Mouse (Mus musculus): ENCODE measurements around the gene Samd4. TPM values are rescaled to one million over a fixed set of nuclear protein-coding genes. Genes with fewer than 3 reads are reported as not detected.
"Not testable (repeated sequence)": the region's sequence is repeated elsewhere in the genome, so short reads cannot be mapped to it uniquely, and the experiment has no call there.

Samd4 gene
- total RNA-seq, 2 experiments from 2014 or later: 23.1 to 25.9 TPM

GRCm38 (mm10) chr14:47086123-47086522 lies 203.5 kb downstream of the Samd4 start:
- intact Hi-C loops (cut with DNase I): loop anchor here (1.0 to 5.0 kb wide), 2 partner anchors 171 to 204 kb away; partner anchors contain the start of gene Samd4
- DNase-seq (ENCODE audit: low spot score in 2 of 2): no peak

- intact Hi-C loops (cut with DNase I): loop anchor here (1.0 to 5.0 kb wide), 2 partner anchors 171 to 204 kb away; partner anchors contain the start of gene Samd4
- peak; percentile 66 to 74 for DNase-seq (ENCODE audit: low spot score in 2 of 2)
Observed at GRCm38 (mm10) chr14:47086743-47087142, 204.1 kb downstream of the Samd4 start.

DNA sequence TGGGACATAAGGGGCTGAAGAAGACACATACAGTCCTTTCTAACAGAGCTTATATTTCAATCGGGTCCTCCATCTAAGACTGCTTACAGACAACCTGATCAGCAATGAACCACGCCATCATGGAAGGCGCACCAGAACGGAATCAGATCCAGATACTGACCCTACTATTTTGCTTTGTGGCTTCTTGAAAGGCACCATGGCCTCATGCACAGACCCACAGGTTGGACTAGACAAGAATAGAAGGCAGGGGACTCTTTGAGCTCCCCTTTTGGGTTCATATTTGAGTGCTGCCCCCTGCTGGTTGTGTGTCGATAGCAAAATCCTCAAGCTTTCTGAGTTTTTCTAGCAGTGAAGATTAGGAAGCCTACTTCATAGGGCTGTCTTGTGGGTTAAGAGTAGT lies 204.5 kb downstream of the Samd4 start:
- intact Hi-C loops (cut with DNase I): loop anchor here (5.0 kb wide), 1 partner anchor 170 kb away; no protein-coding TSS in a partner anchor
- DNase-seq (ENCODE audit: low spot score in 2 of 2): peak; percentile 66 to 78

DNA sequence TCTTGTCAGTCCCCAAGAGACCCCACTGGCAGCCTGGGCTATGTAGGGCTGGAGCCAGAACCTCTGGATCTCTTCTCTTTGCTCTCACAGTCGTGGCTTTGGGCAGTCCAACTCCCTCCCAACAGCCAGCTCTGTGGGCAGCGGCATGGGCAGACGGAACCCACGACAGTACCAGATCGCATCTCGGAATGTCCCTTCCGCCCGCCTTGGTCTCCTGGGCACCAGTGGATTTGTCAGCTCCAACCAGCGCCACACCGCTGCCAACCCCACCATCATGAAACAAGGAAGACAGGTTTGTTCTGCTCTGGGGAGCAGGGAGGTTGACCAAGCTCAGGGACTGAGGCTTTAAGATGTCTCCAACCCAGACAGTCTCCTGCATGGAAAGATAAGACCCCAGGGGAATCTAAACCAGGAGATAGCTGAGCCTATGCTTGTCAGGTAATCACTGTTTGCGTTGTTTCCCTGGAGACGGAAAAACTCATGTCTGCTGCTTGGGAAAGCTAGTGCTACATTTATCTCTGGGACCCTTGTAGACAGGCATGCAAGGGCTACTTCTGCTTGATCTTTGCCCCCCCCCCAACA lies 205.1 kb downstream of the Samd4 start:
- intact Hi-C loops (cut with DNase I): loop anchor here (5.0 kb wide), 1 partner anchor 170 kb away; no protein-coding TSS in a partner anchor
- no peak for DNase-seq (ENCODE audit: low spot score in 2 of 2)

GRCm38 (mm10) chr14:47088339-47088738 lies 205.7 kb downstream of the Samd4 start:
- intact Hi-C loops (cut with DNase I): loop anchor here (5.0 kb wide), 1 partner anchor 169 kb away; no protein-coding TSS in a partner anchor

DNA sequence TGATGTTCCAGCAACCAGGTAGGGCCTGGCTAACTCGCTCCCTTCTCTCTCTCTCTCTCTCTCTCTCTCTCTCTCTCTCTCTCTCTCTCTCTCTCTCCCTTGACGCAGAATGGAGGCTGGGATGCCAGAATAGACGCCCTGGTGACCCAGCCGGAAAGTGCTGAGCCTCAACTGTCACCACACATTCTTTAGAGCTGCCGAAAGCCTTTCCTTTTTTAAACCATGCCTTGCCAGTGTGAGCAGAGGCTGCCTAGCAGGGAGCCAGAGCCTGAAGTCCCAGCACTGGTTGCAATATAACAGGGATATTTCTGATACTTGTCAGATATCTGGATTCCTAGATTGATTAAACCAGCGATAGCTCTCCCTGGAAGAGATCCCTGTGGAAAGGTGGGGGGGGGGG lies 206.5 kb downstream of the Samd4 start:
- intact Hi-C loops (cut with DNase I): loop anchor here (5.0 kb wide), 1 partner anchor 168 kb away; no protein-coding TSS in a partner anchor

More at GRCm38 (mm10) chr14:47088339-47088738, 205.7 kb downstream of the Samd4 start:
- no peak for DNase-seq (ENCODE audit: low spot score in 2 of 2)

DNA sequence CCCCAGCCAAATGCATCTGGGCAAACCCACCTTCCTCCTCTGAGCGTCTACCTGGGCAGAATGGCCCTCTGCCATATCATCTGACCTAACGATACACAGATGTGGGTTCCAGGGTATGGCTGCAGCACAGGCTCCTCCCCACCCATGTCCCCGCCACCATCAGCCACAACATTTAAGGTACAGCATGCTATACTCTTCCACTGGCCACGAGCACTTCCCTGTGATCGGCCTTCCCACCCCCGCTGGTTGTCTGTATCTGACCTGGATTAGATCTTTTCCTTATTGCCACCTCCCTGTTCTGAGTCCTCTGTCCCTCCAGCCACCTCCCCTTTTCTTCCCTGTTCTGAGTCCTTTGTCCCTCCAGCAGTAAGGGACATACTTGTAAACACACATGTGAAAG lies 209.3 kb downstream of the Samd4 start:
- intact Hi-C loops (cut with DNase I): no loop called here

More for the DNA sequence above, 206.5 kb downstream of the Samd4 start:
- no peak for DNase-seq (ENCODE audit: low spot score in 2 of 2)

DNA sequence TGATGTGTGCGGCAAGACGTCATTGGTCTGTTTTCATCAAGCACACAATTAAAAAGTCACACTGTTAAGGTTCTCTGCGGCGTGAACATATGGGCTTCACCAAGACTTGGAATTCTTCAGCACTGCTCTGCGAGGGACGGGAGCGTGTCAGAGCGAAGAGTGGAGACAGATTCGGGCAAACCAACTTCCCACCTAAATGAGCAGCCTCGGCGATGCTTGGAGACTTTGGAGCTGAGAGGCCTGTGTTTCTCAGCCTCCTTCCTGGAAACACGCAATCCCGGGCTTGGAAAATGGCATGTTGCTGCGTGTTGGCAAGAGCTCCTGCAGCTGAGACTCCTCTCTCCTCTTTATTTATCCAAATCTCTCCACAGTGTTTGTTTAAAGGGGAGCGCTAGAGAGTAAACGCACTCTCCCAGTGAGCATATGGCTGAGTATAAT lies 210.7 kb downstream of the Samd4 start:
- peak; percentile 67 to 68 for DNase-seq (ENCODE audit: low spot score in 2 of 2)
- intact Hi-C loops (cut with DNase I): no loop called here

More for the DNA sequence above, 209.3 kb downstream of the Samd4 start:
- DNase-seq (ENCODE audit: low spot score in 2 of 2): no peak

DNA sequence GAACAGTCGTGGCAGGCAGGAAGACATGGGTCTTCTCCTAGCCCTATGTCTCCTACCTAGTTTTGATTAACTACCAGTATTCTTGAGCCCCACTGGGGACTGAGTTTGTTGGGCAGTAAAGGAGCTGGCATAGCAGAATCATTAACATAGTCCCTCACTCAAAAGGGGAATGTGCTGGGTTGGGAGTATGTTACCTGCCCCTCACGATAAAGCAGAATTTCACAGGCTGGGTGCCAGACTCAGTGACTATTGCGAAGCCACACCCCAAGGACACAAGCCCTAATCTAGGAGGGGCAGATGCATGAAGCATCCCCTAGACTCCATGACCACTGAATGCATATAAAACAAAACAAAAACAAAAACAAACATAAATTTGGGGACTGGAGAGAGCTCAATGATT lies 212.4 kb downstream of the Samd4 start:
- intact Hi-C loops (cut with DNase I): no loop called here
- no peak for DNase-seq (ENCODE audit: low spot score in 2 of 2)

DNA sequence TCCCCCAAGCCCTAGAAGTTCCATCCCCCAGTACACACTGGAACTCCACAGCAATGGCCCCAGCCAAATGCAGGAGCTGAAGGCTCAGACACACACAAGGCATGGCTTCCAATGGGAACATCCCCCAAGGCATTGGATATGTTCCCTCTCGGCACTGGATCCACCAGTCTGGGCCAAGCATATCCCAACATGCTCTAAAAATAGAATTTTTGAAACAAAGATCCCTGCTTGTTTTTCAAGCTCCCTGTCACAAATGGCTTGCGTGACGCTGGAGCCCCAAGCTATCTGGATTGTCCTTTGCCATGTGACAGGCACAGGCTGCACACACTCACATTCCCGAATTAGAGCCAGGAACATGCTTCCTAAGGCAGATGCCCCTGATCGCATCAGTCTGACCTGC lies 213.7 kb downstream of the Samd4 start:
- no peak for DNase-seq (ENCODE audit: low spot score in 2 of 2)
- intact Hi-C loops (cut with DNase I): no loop called here

GRCm38 (mm10) chr14:47104246-47105173 lies 221.9 kb downstream of the Samd4 start:
- intact Hi-C loops (cut with DNase I): no loop called here
- no peak for DNase-seq (ENCODE audit: low spot score in 2 of 2)

DNA sequence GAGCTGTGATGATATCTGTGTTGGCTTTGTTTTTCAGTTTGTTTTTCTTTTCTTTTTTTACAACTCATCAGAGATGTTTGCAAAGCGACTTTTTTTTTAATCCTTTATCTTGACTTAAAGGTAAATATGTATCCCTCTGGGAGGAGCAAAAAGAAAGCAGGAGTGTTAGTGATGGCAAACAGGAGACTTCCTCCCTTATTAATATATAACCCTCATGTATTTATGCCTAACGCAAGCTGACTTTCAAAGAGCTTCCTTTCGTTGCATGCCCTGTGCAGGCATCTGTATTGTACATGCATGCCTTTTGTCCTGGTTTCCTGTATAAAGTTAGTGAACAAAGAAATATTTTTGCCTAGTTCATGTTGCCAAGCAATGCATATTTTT lies 222.5 kb downstream of the Samd4 start:
- intact Hi-C loops (cut with DNase I): no loop called here
- no peak for DNase-seq (ENCODE audit: low spot score in 2 of 2)

GRCm38 (mm10) chr14:47105755-47106154 lies 223.1 kb downstream of the Samd4 start:
- intact Hi-C loops (cut with DNase I): no loop called here
- DNase-seq (ENCODE audit: low spot score in 2 of 2): no peak

GRCm38 (mm10) chr14:47107461-47107860 lies 224.8 kb downstream of the Samd4 start:
- intact Hi-C loops (cut with DNase I): no loop called here
- no peak for DNase-seq (ENCODE audit: low spot score in 2 of 2)

- intact Hi-C loops (cut with DNase I): loop anchor here (5.0 kb wide), 1 partner anchor 132 kb away; no protein-coding TSS in a partner anchor
- DNase-seq (ENCODE audit: low spot score in 2 of 2): not testable (repeated sequence)
Observed at GRCm38 (mm10) chr14:47110391-47110790, 227.7 kb downstream of the Samd4 start.

- intact Hi-C loops (cut with DNase I): loop anchor here (5.0 kb wide), 1 partner anchor 131 kb away; no protein-coding TSS in a partner anchor
Observed at GRCm38 (mm10) chr14:47111341-47111740, 228.7 kb downstream of the Samd4 start.

DNA sequence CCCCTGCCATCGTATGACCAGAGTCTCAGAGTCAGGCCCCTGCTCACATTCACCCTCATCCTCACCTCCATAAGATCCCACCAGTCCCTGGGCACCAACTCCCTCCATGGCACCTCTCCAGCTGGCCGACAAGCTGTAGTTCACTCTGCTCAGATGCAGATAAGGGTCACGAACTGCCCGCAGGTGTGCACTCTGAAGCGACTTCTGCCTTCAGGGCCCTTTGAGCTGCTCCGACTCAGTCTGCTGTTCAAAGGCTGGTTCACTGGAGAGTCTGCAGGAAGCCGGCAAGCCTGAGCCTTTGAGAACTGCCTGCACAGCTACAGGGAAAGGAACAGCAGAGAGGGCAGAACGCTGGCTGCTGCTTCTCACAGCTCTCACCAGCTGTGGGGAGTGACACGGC lies 232.5 kb downstream of the Samd4 start:
- intact Hi-C loops (cut with DNase I): no loop called here
- no peak for DNase-seq (ENCODE audit: low spot score in 2 of 2)

More at GRCm38 (mm10) chr14:47111341-47111740, 228.7 kb downstream of the Samd4 start:
- DNase-seq (ENCODE audit: low spot score in 2 of 2): no peak

DNA sequence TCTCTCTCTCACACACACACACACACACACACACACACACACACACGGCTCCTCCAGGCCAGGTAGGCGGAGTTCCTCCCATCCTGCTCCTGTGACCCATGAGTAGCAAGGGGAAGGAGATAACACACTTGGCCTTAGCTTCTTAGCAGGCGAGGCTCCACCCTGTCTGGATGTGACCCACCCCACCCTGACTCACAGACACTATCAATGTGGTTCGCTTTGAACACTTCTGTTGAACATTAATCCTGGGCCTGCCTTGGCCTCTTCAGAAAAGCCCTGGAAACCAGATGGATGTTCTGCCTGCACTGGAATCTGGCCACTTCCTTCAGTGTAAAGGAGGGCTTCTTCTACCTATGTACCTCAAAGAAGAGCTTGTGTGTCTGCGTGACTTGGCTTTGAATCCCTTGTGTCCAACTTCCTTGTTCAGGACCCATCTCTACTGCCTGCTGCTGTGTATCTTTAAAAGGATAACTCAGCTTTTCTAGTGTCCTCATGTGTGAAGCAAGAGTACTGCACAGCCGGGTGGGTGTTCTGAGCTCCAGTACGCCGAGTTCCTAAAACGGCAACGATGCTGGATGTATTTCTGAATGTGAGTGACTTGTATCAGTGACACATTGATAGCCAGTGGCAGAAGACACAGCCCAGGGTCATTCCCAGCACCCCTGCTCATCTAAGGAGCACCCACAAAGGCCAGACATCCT lies 233.6 kb downstream of the Samd4 start:
- intact Hi-C loops (cut with DNase I): no loop called here
- DNase-seq (ENCODE audit: low spot score in 2 of 2): no peak

DNA sequence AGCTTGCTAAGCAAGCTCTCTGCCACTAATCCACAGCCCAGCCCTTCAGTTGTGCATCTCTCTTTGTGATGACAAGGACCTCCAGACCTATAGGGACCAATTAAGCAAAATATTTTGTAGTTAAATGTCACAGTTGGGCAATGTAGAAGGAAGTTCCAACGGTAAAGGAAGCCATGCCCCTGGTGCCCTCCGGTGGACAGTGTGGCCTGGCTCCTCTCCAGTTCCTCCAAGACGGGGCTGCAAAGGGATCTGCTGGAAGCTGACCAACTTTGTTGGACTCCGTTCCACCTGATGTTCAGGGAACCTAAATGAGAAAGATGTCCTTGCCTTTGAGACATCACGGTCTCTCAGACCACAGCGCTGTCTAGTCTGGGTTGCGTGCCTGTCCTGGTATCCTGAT lies 234.9 kb downstream of the Samd4 start:
- no peak for DNase-seq (ENCODE audit: low spot score in 2 of 2)
- intact Hi-C loops (cut with DNase I): no loop called here

Data from left cerebral cortex, postnatal 14 days (tissue).